Mouse (Mus musculus) heart, postnatal 0 days (tissue): ENCODE results near the gene Serpinb9.

Experiments
- CTCF ChIP-seq: IDR thresholded peaks from 2 replicates; pipeline ENCODE4 v1.5.1; 2016; ENCODE audit warnings: antibody characterized with exemption, control low read depth, low read depth
- EP300 ChIP-seq: IDR thresholded peaks from 2 replicates; pipeline ENCODE4 v1.6.1; 2016; ENCODE audit warnings: antibody characterized with exemption, low read depth

DNA sequence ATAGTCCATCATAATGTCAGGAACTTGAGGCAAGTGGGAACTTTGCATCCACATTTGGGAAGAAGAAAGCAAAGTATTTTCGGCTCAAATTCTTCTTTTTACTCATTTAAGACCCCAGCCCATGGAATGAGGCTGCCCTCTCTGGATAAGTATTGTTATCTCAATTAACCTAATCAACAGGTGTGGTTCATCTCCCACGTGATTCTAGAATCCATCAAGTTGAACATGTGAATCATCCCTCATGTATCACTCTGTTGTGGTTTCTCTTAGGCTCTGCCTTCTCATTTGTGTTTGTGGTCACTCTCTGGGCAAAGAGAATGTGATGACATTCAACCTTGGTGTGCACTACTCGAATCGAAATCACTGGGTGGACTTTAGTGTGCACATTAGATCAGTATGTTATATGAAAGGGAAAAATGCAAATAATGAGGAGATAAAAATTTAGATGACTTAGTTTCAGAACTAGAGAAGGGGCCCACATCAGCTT, 20.5 kb upstream of the Serpinb9 start:
- no peak for TF ChIP-seq CTCF
- TF ChIP-seq EP300: no peak
